8 mouse cellular contexts compared by ENCODE assay signal in the genomic region with DNA sequence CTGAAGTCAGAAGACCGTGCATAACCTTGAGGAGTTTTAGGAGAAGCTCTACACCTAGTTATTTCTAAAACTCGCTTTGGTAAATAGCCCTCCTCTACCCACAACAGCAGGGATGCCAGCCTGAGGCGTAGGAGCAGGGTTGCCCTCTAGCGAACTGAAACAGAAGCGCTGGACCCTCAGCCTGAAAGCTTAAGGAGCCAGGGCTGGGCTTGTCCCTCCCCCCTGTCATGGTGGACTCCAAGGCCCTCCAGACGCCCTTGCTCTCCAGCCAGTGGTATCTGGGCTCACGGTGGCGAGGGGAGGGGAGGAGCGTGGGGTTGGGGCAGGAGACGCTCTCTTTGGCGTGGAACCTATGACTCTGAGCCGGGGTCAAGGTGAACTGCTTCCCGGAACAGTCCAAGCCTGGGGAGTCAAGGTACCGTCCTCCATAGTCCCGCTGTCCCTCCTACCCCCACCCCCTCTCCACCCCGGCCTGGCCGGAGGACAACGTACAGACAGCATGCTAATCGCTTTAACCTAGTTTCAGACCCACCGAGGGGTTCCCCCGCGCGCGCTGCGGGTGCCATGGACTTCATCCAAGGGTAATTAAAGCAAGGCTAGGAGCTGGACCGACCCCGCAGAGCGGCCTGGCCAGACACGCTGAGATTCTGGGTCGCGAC. TPM values are rescaled to one million over a fixed set of nuclear protein-coding genes. Genes with fewer than 3 reads are reported as not detected.
A peak's percentile ranks its signal among the peaks of the same experiment; 100 is the strongest.
DNase-seq lines count a peak whose midpoint lies in the region; ATAC-seq and TF ChIP-seq lines count a peak whose summit lies in the region.

No protein-coding gene starts in this region.

- DNase-seq in heart, embryonic 10.5 days (ENCODE audit: low spot score) = peak; percentile 76
- DNase-seq in heart, adult 9 months (ENCODE audit: low spot score in 2 of 2) = no peak
- peak; percentile 64 for DNase-seq in limb, embryonic 10.5 days (ENCODE audit: low spot score)
- no peak for DNase-seq in frontal cortex, adult 2 months (ENCODE audit: extremely low spot score in 1 of 2, low spot score in 1 of 2)
- no peak for DNase-seq in spleen, adult 18-20 months

- no peak overlapping the region; the same call in 1 of the 2 replicates for H3K4me2 ChIP-seq in embryonic facial prominence, embryonic 12.5 days (replicated peaks)
- 0 out of 2 replicates have a peak overlapping the region, but pooled peaks have one; percentile 19 for H3K4me2 ChIP-seq in stomach, embryonic 16.5 days (ENCODE audit: low read depth, low read length)

- H3K9me3 ChIP-seq in heart, embryonic 10.5 days = no peaks in the 10 kb centered on the region
- H3K9me3 ChIP-seq in ES-Bruce4 (replicated peaks; ENCODE audit: control insufficient read depth, insufficient read depth, low read length, poor library complexity, severe bottlenecking) = no peaks in the 10 kb centered on the region
- no peaks in the 10 kb centered on the region for H3K9me3 ChIP-seq in embryonic facial prominence, embryonic 12.5 days
- no peaks in the 10 kb centered on the region for H3K9me3 ChIP-seq in limb, embryonic 10.5 days (replicated peaks)
- no peaks in the 10 kb centered on the region for H3K9me3 ChIP-seq in stomach, embryonic 16.5 days (replicated peaks; ENCODE audit: control insufficient read depth, low read length)

- no peak overlapping the region for H3K9ac ChIP-seq in ES-Bruce4 (ENCODE audit: low read depth, poor library complexity, severe bottlenecking)
- H3K9ac ChIP-seq in embryonic facial prominence, embryonic 12.5 days = no peak overlapping the region
- H3K9ac ChIP-seq in stomach, embryonic 16.5 days (ENCODE audit: low read length) = no peak overlapping the region

- no peak for TF ChIP-seq EP300 in ES-Bruce4 (IDR thresholded peaks at IDR 0.05; ENCODE audit: insufficient read depth, low read depth, low read length)

- no peak overlapping the region for H3K27ac ChIP-seq in heart, embryonic 10.5 days
- no peak overlapping the region for H3K27ac ChIP-seq in ES-Bruce4 (ENCODE audit: insufficient read depth, low read length)
- no peak overlapping the region for H3K27ac ChIP-seq in embryonic facial prominence, embryonic 12.5 days
- H3K27ac ChIP-seq in limb, embryonic 10.5 days = no peak overlapping the region
- H3K27ac ChIP-seq in stomach, embryonic 16.5 days (ENCODE audit: low read length) = no peak overlapping the region

- no peak for ATAC-seq in embryonic facial prominence, embryonic 12.5 days (ENCODE audit: insufficient number of reproducible peaks, insufficient read depth, low FRiP score, low TSS enrichment)
- ATAC-seq in stomach, embryonic 16.5 days (ENCODE audit: insufficient read depth, low FRiP score) = no peak

- WGBS in heart, embryonic 10.5 days = under 1% methylated on average over 31 of the region's 31 CpGs
- WGBS in embryonic facial prominence, embryonic 12.5 days = under 1% methylated on average over 31 of the region's 31 CpGs
- 2% methylated on average over 30 of the region's 31 CpGs for WGBS in limb, embryonic 10.5 days
- WGBS in stomach, embryonic 16.5 days = under 1% methylated on average over 31 of the region's 31 CpGs

- TF ChIP-seq CTCF in ES-Bruce4 (IDR thresholded peaks at IDR 0.05; ENCODE audit: low read depth, low read length) = peak; percentile 38

- peaks cover 99% of the 10 kb centered on the region for H3K27me3 ChIP-seq in heart, embryonic 10.5 days (ENCODE audit: insufficient read depth, poor library complexity, severe bottlenecking)
- peaks cover 40% of the 10 kb centered on the region for H3K27me3 ChIP-seq in ES-Bruce4 (ENCODE audit: control insufficient read depth, insufficient read depth, low read length, poor library complexity, severe bottlenecking)
- H3K27me3 ChIP-seq in embryonic facial prominence, embryonic 12.5 days = peaks cover 96% of the 10 kb centered on the region
- H3K27me3 ChIP-seq in limb, embryonic 10.5 days (ENCODE audit: low read depth, poor library complexity, severe bottlenecking) = peaks cover 100% of the 10 kb centered on the region
- peaks cover 92% of the 10 kb centered on the region for H3K27me3 ChIP-seq in stomach, embryonic 16.5 days (ENCODE audit: control insufficient read depth, insufficient read depth, low read length)

- peaks cover 21% of the 10 kb centered on the region for H3K4me1 ChIP-seq in heart, embryonic 10.5 days
- no peaks in the 10 kb centered on the region for H3K4me1 ChIP-seq in ES-Bruce4 (ENCODE audit: control insufficient read depth, insufficient read depth, low read length)
- H3K4me1 ChIP-seq in embryonic facial prominence, embryonic 12.5 days = peaks cover 16% of the 10 kb centered on the region; the same call in 1 of the 2 replicates
- H3K4me1 ChIP-seq in limb, embryonic 10.5 days = peaks cover 36% of the 10 kb centered on the region
- peaks cover 4% of the 10 kb centered on the region; the same call in 1 of the 2 replicates for H3K4me1 ChIP-seq in stomach, embryonic 16.5 days (ENCODE audit: control insufficient read depth, insufficient read depth, low read length)

- H3K36me3 ChIP-seq in heart, embryonic 10.5 days = no peaks in the 10 kb centered on the region
- no peaks in the 10 kb centered on the region for H3K36me3 ChIP-seq in ES-Bruce4 (ENCODE audit: control insufficient read depth, insufficient read depth, low read length, poor library complexity, severe bottlenecking)
- H3K36me3 ChIP-seq in embryonic facial prominence, embryonic 12.5 days = no peaks in the 10 kb centered on the region
- H3K36me3 ChIP-seq in limb, embryonic 10.5 days = no peaks in the 10 kb centered on the region
- H3K36me3 ChIP-seq in stomach, embryonic 16.5 days (ENCODE audit: control insufficient read depth, insufficient read depth, low read length) = no peaks in the 10 kb centered on the region

- peak overlapping the region; percentile 55 for H3K4me3 ChIP-seq in heart, embryonic 10.5 days
- no peak overlapping the region for H3K4me3 ChIP-seq in ES-Bruce4 (ENCODE audit: low read depth, low read length)
- H3K4me3 ChIP-seq in embryonic facial prominence, embryonic 12.5 days = 0 out of 2 replicates have a peak overlapping the region, but pooled peaks have one; percentile 10
- H3K4me3 ChIP-seq in limb, embryonic 10.5 days = peak overlapping the region; percentile 34
- no peak overlapping the region for H3K4me3 ChIP-seq in stomach, embryonic 16.5 days (replicated peaks; ENCODE audit: low read length)

- no peak for TF ChIP-seq POLR2A in ES-Bruce4 (IDR thresholded peaks at IDR 0.05; ENCODE audit: insufficient read depth, low read length)

RNA-seq across cellular contexts. Expression of a gene that starts 2.7 kb away (rescaled TPM):
- not detected in 2 replicates for polyA plus RNA-seq in heart, embryonic 10.5 days (2016; fragmentation: Nextera tagmentation; extraction: Ambion mirVana)
- not detected in 2 replicates for polyA plus RNA-seq in ES-Bruce4 (2011; ENCODE audit: insufficient read depth, insufficient read length, low read depth, missing spikeins)
- 0.15 and 0.28 TPM in 2 replicates for polyA plus RNA-seq in embryonic facial prominence, embryonic 12.5 days (2016; fragmentation: Nextera tagmentation; extraction: Ambion mirVana)
- polyA plus RNA-seq in limb, embryonic 10.5 days (2016; fragmentation: Nextera tagmentation; extraction: Ambion mirVana) = not detected in 2 replicates
- 11.5 and 17.1 TPM in 2 replicates for polyA plus RNA-seq in stomach, embryonic 16.5 days (2015; fragmentation: Nextera tagmentation; extraction: Ambion mirVana)
- not detected in 2 replicates for polyA plus RNA-seq in frontal cortex, adult 2 months (2012; rRNA removed)

Comparison
In these comparisons a context has a peak if more than half of its experiments do, and no peak if none do; other contexts are left out.
1. DNase-seq: peak in heart, embryonic 10.5 days (single experiment) and limb, embryonic 10.5 days (single experiment); none in heart, adult 9 months (0 of 2), frontal cortex, adult 2 months (0 of 2) and spleen, adult 18-20 months (0 of 2).
2. H3K4me3 ChIP-seq: peak in heart, embryonic 10.5 days (single experiment), embryonic facial prominence, embryonic 12.5 days (single experiment) and limb, embryonic 10.5 days (single experiment); none in ES-Bruce4 (single experiment) and stomach, embryonic 16.5 days (single experiment).